Mouse (Mus musculus) kidney, adult 2 months (tissue): ENCODE measurements around the gene Borcs6.

Experiments used
- CTCF ChIP-seq: fragments of 200-500 bp; conservative IDR thresholded peaks from 2 replicates; pipeline ENCODE4 v1.5.1; 2011; ENCODE audit warnings: low read depth, mild to moderate bottlenecking, control low read depth, low read length, moderate library complexity, mixed read lengths; ENCODE audit not compliant: insufficient read depth, insufficient read length
- POLR2A ChIP-seq: fragments of 200-500 bp; IDR thresholded peaks from one replicate; pipeline ENCODE4 v1.6.1; 2011; ENCODE audit warnings: low read depth, low read length, control low read depth

DNA sequence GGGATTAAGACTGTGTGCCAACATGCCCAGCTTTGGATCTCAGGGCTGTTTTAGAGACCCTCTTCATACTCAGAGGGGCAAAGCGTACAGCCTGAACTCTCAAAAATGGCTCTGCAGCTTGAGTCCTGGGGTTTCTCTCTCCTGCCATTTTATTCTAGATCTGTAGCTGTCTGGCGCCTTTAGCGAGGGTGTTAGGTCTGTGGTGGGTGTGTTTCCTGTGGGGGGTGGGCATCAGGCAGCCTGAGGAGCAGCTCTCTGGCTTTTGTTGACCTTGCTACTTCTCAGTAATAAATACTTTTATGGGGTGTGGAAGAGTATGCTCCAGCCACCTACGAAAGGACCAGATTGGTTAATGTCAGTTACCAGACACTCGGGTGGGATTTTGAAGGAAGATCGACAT is 18.5 kb downstream of the Borcs6 start:
- TF ChIP-seq CTCF (no peak), POLR2A (no peak)
